Mouse (Mus musculus) lung, adult 2 months (tissue): ENCODE data around the gene Irf3.

Experiments
- CTCF ChIP-seq: fragments of 200-500 bp; IDR thresholded peaks from 2 replicates; pipeline ENCODE4 v1.5.1; 2011; ENCODE audit warnings: mild to moderate bottlenecking, low read length, control low read depth; ENCODE audit not compliant: insufficient read depth
- POLR2A ChIP-seq: fragments of 200-500 bp; IDR thresholded peaks from 2 replicates; pipeline ENCODE4 v1.6.1; 2011; ENCODE audit warnings: low read depth, mild to moderate bottlenecking, control low read depth, low read length, borderline replicate concordance; ENCODE audit errors: extremely low read depth

DNA sequence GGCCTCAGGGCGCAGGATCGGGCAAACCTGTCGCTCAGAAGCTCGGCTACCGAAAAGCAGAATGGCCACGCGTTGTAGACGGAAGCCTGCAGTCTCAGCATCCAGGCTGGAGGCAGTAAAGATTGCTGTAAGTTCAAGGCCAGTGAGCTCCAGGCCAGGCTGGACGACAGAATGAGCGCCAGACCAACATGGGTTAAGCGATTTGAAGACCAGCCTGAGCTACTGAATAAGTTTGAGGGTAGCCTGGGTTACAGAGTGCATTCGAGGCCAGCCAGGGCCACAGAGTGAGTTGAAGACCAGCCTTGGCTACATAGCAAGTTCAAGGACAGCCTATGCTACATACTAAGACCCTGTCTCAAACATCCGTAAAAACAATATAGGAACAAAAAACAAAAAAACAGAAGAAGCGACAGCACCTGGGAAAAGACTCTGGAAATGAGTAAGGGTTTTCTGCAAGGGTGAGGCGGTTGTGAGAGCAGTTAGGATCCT, 536 bp downstream of the Irf3 start:
- no peak for TF ChIP-seq POLR2A
- no peak for TF ChIP-seq CTCF
